Mouse (Mus musculus) stomach, embryonic 15.5 days (tissue): ENCODE measurements around the gene Sod3. TPM values are rescaled to one million over a fixed set of nuclear protein-coding genes. Genes with fewer than 3 reads are reported as not detected.

ENCODE experiments used
- ATAC-seq: fragments of 200-750 bp; cut with Nextera tagmentation; 2 replicates; pipeline ENCODE4 v1.8.0; 2017; ENCODE audit warnings: low read depth, moderate number of reproducible peaks, moderate TSS enrichment; ENCODE audit not compliant: insufficient read depth, low FRiP score
- H3K27ac ChIP-seq: fragments of 300-500 bp; sonication (generic); 2 replicates; pipeline ENCODE4 v1.5.1; 2015; ENCODE audit warnings: mild to moderate bottlenecking, inconsistent platforms
- H3K27me3 ChIP-seq: fragments of 300-500 bp; sonication (generic); replicated peaks from 2 replicates; pipeline ENCODE4 v1.6.1; 2015; ENCODE audit warnings: inconsistent platforms
- H3K36me3 ChIP-seq: fragments of 300-500 bp; sonication (generic); 2 replicates; pipeline ENCODE4 v1.6.1; 2015; ENCODE audit warnings: inconsistent platforms
- H3K4me1 ChIP-seq: fragments of 300-500 bp; sonication (generic); 2 replicates; pipeline ENCODE4 v1.6.1; 2015; ENCODE audit warnings: inconsistent platforms
- H3K4me2 ChIP-seq: fragments of 300-500 bp; sonication (generic); 2 replicates; pipeline ENCODE4 v1.6.1; 2015; ENCODE audit warnings: mild to moderate bottlenecking, inconsistent platforms
- H3K4me3 ChIP-seq: fragments of 300-500 bp; sonication (generic); replicated peaks from 2 replicates; pipeline ENCODE4 v1.5.1; 2015; ENCODE audit warnings: inconsistent platforms
- H3K9ac ChIP-seq: fragments of 300-500 bp; sonication (generic); 2 replicates; pipeline ENCODE4 v1.6.1; 2015; ENCODE audit warnings: inconsistent platforms
- H3K9me3 ChIP-seq: fragments of 300-500 bp; sonication (generic); 2 replicates; pipeline ENCODE4 v1.6.1; 2016; ENCODE audit warnings: inconsistent platforms
- WGBS: fragments of 180-500 bp; shearing (Covaris S2); methylation state at CpG from one replicate; pipeline ENCODE4 v1.1.7; 2015; 5-methylcytosine and 5-hydroxymethylcytosine counted together
- polyA plus RNA-seq: library from polyadenylated mRNA; unstranded; fragments of >200 nt; fragmentation: Nextera tagmentation; extraction: Ambion mirVana; gene quantifications from 2 replicates; pipeline ENCODE4 v1.2.1, GENCODE M21; 2015

Sod3 gene
- polyA plus RNA-seq, 1 experiment from 2014 or later, result 2.2 TPM

DNA sequence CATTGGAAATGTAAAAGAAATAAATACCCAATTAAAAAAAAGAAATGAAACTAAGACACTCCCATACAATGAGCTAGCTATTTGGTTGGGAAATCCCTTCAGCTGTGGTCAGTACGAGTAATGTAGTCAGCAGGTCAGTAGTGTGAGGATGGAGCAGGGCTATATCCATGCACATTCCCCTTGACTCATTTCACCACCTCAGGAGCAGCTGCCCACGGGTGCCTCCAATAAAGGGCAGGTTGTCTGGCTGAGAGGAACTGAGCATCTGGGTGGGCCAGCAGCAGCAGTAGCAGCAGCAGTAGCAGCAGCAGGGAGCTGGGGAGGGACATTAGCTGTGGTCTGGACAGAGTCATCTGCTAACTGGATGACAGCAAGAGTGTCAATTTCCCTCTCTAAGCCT, 22.4 kb downstream of the Sod3 start:
- 65% methylated on average over 2 of the region's 2 CpGs for WGBS
- H3K9ac ChIP-seq, result no peak overlapping the region
- no peak for ATAC-seq
- H3K27me3 ChIP-seq, result no peaks in the 10 kb centered on the region
- no peak overlapping the region for H3K4me3 ChIP-seq
- no peaks in the 10 kb centered on the region for H3K9me3 ChIP-seq
- H3K4me1 ChIP-seq, result no peaks in the 10 kb centered on the region
- H3K4me2 ChIP-seq, result no peak overlapping the region
- peaks cover 2% of the 10 kb centered on the region; the same call in 1 of the 2 replicates for H3K36me3 ChIP-seq
- no peak overlapping the region for H3K27ac ChIP-seq

GRCm38 (mm10) chr5:52388092-52388749, 24.6 kb downstream of the Sod3 start:
- no peak overlapping the region for H3K9ac ChIP-seq
- H3K4me1 ChIP-seq, result no peaks in the 10 kb centered on the region
- H3K4me3 ChIP-seq, result no peak overlapping the region
- no peak overlapping the region for H3K27ac ChIP-seq
- ATAC-seq, result no peak
- WGBS, result 72% methylated on average over 6 of the region's 7 CpGs
- no peaks in the 10 kb centered on the region for H3K9me3 ChIP-seq
- H3K4me2 ChIP-seq, result no peak overlapping the region
- H3K36me3 ChIP-seq, result peaks cover 2% of the 10 kb centered on the region; the same call in 1 of the 2 replicates
- H3K27me3 ChIP-seq, result no peaks in the 10 kb centered on the region

DNA sequence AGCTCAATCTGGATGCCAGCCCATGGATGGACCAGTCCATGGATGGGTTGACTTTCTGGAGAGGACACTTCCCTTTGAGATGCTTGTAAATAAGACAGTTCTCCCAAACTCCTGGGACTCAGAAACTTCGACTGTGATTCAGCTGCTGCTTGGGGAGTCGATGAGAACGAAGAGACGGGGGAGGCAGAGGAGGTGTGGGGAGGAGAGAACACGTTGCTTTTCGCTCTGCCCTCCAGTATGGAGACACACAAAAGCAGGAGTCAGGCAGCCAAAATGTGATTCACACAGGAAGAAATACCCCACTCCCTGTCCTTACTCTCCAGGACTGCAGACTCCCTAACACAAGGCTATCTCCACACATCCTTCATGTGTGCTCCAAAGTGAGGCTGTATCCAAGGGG, 26.8 kb downstream of the Sod3 start:
- Histone ChIP-seq H3K9ac (no peak overlapping the region), H3K9me3 (no peaks in the 10 kb centered on the region), H3K4me2 (no peak overlapping the region), H3K4me1 (no peaks in the 10 kb centered on the region), H3K27me3 (no peaks in the 10 kb centered on the region), H3K4me3 (no peak overlapping the region), H3K27ac (no peak overlapping the region), H3K36me3 (peaks cover 2% of the 10 kb centered on the region; the same call in 1 of the 2 replicates)
- ATAC-seq, result no peak
- 93% methylated on average over 6 of the region's 6 CpGs for WGBS

- H3K9ac ChIP-seq, result no peak overlapping the region
- H3K4me2 ChIP-seq, result no peak overlapping the region
- H3K4me1 ChIP-seq, result no peaks in the 10 kb centered on the region
- no peaks in the 10 kb centered on the region for H3K9me3 ChIP-seq
- no peaks in the 10 kb centered on the region for H3K27me3 ChIP-seq
- no peak overlapping the region for H3K4me3 ChIP-seq
- H3K27ac ChIP-seq, result no peak overlapping the region
- ATAC-seq, result no peak
- WGBS, result 76% methylated on average over 16 of the region's 16 CpGs
- peaks cover 2% of the 10 kb centered on the region; the same call in 1 of the 2 replicates for H3K36me3 ChIP-seq
Measured at GRCm38 (mm10) chr5:52391471-52391870, 27.9 kb downstream of the Sod3 start.

DNA sequence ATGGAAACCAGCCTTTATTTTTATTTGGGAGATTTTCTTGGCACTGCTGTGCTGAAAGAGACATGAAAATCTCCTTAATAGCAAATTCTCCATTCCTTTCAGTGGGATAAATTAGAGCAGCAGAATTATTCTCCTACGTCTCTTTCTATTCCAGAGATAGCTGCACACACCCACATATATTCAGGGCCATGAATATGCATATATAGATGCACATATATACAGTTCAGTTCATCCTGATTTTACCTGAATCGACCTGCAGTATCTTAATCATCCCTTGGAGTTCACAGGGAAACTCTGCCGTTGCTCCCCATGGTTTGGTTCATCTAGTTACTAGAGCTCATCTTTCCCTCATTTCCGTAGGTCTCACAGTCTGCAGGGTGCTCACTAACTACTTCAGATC, 30.2 kb downstream of the Sod3 start:
- H3K36me3 ChIP-seq, result peaks cover 2% of the 10 kb centered on the region; the same call in 1 of the 2 replicates
- H3K4me3 ChIP-seq, result no peak overlapping the region
- no peak overlapping the region for H3K4me2 ChIP-seq
- no peak overlapping the region for H3K9ac ChIP-seq
- no peaks in the 10 kb centered on the region for H3K27me3 ChIP-seq
- H3K4me1 ChIP-seq, result no peaks in the 10 kb centered on the region
- H3K27ac ChIP-seq, result no peak overlapping the region
- no peak for ATAC-seq
- no peaks in the 10 kb centered on the region for H3K9me3 ChIP-seq
- WGBS, result 83% methylated on average over 4 of the region's 4 CpGs

- no peaks in the 10 kb centered on the region for H3K27me3 ChIP-seq
Measured at GRCm38 (mm10) chr5:52404373-52404772, 40.8 kb downstream of the Sod3 start.

GRCm38 (mm10) chr5:52408668-52409315, 45.2 kb downstream of the Sod3 start:
- H3K4me3 ChIP-seq, result no peak overlapping the region
- no peak for ATAC-seq
- no peaks in the 10 kb centered on the region for H3K9me3 ChIP-seq
- no peak overlapping the region for H3K4me2 ChIP-seq
- WGBS, result 70% methylated on average over 7 of the region's 7 CpGs
- no peak overlapping the region for H3K9ac ChIP-seq
- H3K27me3 ChIP-seq, result no peaks in the 10 kb centered on the region
- no peaks in the 10 kb centered on the region for H3K4me1 ChIP-seq
- no peak overlapping the region for H3K27ac ChIP-seq
- no peaks in the 10 kb centered on the region for H3K36me3 ChIP-seq

More at GRCm38 (mm10) chr5:52404373-52404772, 40.8 kb downstream of the Sod3 start:
- Histone ChIP-seq H3K9me3 (no peaks in the 10 kb centered on the region), H3K36me3 (no peaks in the 10 kb centered on the region), H3K9ac (no peak overlapping the region), H3K4me2 (no peak overlapping the region), H3K27ac (no peak overlapping the region), H3K4me3 (no peak overlapping the region), H3K4me1 (no peaks in the 10 kb centered on the region)
- no peak for ATAC-seq
- WGBS, result 79% methylated on average over 8 of the region's 8 CpGs

GRCm38 (mm10) chr5:52410197-52410596, 46.6 kb downstream of the Sod3 start:
- Histone ChIP-seq H3K27me3 (no peaks in the 10 kb centered on the region), H3K4me1 (no peaks in the 10 kb centered on the region), H3K27ac (no peak overlapping the region), H3K4me3 (no peak overlapping the region), H3K4me2 (no peak overlapping the region), H3K9me3 (no peaks in the 10 kb centered on the region), H3K9ac (no peak overlapping the region), H3K36me3 (no peaks in the 10 kb centered on the region)
- no peak for ATAC-seq
- 64% methylated on average over 12 of the region's 12 CpGs for WGBS

DNA sequence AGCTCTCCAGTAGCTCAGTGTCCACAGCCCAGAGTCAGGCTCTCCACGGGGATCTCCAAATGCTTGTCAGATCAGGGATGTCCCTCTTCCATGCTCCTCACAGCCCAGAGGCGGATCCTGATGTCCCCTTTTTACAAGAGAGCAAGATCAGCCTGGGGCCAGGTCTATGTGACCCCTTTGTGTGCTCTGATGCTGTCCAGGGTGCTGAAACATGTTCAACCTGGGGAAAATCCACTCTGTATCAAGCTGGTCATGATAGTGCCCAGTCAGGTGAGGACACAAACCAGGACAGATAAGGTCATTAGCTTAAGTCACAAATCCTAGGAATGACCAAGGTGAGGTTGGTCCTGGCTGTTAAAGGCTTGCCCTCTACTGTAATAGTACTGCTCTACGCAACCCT, 48.0 kb downstream of the Sod3 start:
- no peak overlapping the region for H3K4me2 ChIP-seq
- ATAC-seq, result no peak
- H3K9me3 ChIP-seq, result no peaks in the 10 kb centered on the region
- no peaks in the 10 kb centered on the region for H3K4me1 ChIP-seq
- H3K4me3 ChIP-seq, result no peak overlapping the region
- no peak overlapping the region for H3K9ac ChIP-seq
- H3K36me3 ChIP-seq, result no peaks in the 10 kb centered on the region
- no peak overlapping the region for H3K27ac ChIP-seq
- 59% methylated on average over 3 of the region's 3 CpGs for WGBS
- no peaks in the 10 kb centered on the region for H3K27me3 ChIP-seq

DNA sequence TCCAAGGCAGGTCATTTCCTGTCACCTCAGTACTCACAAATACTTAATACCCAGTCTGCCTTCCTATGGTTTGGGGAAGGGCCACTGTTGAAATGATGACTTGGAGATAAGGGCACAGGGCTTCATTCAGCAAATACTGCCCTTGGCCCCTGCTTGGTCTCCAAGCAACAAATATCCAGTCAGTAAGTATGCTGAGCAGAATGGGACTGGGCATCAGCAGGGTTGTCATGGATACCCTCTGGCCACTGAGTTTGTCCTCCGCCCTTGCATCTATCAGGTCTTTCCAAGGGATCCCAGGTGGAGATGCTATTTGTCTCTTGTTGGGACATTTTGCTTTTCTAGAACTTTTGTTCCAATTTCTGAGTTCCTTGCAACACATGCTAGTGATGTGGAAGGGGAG, 51.6 kb downstream of the Sod3 start:
- Histone ChIP-seq H3K4me2 (no peak overlapping the region), H3K36me3 (no peaks in the 10 kb centered on the region), H3K9me3 (no peaks in the 10 kb centered on the region), H3K9ac (no peak overlapping the region), H3K27me3 (no peaks in the 10 kb centered on the region), H3K4me1 (no peaks in the 10 kb centered on the region), H3K4me3 (no peak overlapping the region), H3K27ac (no peak overlapping the region)
- whole genome bisulfite sequencing, result 88% methylated on average over 1 of the region's 1 CpGs
- ATAC-seq, result no peak

DNA sequence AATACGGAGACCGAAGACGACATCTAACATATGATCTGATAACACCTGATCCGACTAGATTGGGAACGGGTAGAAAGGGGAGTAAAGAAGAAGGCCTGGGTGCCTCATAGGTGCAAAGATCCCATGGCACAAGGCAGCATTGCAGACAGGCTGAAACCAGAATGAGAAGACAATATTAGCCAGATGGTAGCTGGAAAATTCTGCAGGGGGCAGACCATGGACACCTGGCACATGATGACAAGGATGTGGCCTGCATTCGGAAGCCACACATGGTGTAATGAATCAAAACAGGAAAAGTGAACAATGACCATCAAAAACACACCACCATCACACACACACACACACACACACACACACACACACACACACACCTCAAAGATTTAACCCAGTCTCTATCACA, 52.3 kb downstream of the Sod3 start:
- ATAC-seq, result no peak
- WGBS, result 80% methylated on average over 6 of the region's 6 CpGs
- Histone ChIP-seq H3K4me2 (no peak overlapping the region), H3K4me3 (no peak overlapping the region), H3K27ac (no peak overlapping the region), H3K4me1 (no peaks in the 10 kb centered on the region), H3K9ac (no peak overlapping the region), H3K27me3 (no peaks in the 10 kb centered on the region), H3K36me3 (no peaks in the 10 kb centered on the region), H3K9me3 (no peaks in the 10 kb centered on the region)

- Histone ChIP-seq H3K36me3 (no peaks in the 10 kb centered on the region), H3K9me3 (no peaks in the 10 kb centered on the region), H3K27ac (no peak overlapping the region), H3K27me3 (no peaks in the 10 kb centered on the region), H3K9ac (no peak overlapping the region), H3K4me1 (no peaks in the 10 kb centered on the region), H3K4me2 (no peak overlapping the region), H3K4me3 (no peak overlapping the region)
- 68% methylated on average over 2 of the region's 2 CpGs for WGBS
- ATAC-seq, result no peak
Measured at GRCm38 (mm10) chr5:52416485-52416884, 52.9 kb downstream of the Sod3 start.
